Mouse (Mus musculus) gastrocnemius, adult 2 months (tissue): ENCODE measurements around the gene Zfp526. TPM values are rescaled to one million over a fixed set of nuclear protein-coding genes. Genes with fewer than 3 reads are reported as not detected.

Source experiments
- DNase-seq: peaks from one replicate; pipeline ENCODE4 v3.0.0; 2022
- H3K27ac ChIP-seq: fragments of 200-600 bp; 2 replicates; pipeline ENCODE4 v1.8.1; 2022; ENCODE audit warnings: mild to moderate bottlenecking
- H3K4me3 ChIP-seq: fragments of 200-600 bp; 2 replicates; pipeline ENCODE4 v1.8.1; 2022; ENCODE audit warnings: mild to moderate bottlenecking, moderate library complexity
- CTCF ChIP-seq: fragments of 200-600 bp; IDR thresholded peaks from 2 replicates; pipeline ENCODE4 v1.8.1; 2022; ENCODE audit warnings: antibody characterized with exemption, mild to moderate bottlenecking, moderate library complexity
- intact Hi-C: fragments of 180-260 bp; cut with DNase I; formaldehyde crosslinking; loops from one replicate; pipeline ENCODE4 v1.15.1; 2025
- total RNA-seq, 2 experiments: library from RNA; stranded (reverse); gene quantifications; 2 replicates each; pipeline ENCODE4 v1.2.3; 2021

Gene Zfp526
- total RNA-seq, 2 experiments from 2014 or later: 5.5 to 6.1 TPM

- H3K4me3 ChIP-seq: peak within 1 kb of the TSS; percentile 97
- peak within 1 kb of the TSS; percentile 99 for H3K27ac ChIP-seq
- peak; percentile 8; the same call in 1 of the 2 replicates for TF ChIP-seq CTCF
- intact Hi-C loops: loop anchor here (1.0 kb wide), 1 partner anchor 16 kb away; no protein-coding TSS in a partner anchor
- peak; percentile 99 for DNase-seq
These were observed 46.1 kb downstream of the Zfp526 start, which contains the start of gene Cic for GRCm38 (mm10) chr7:25267301-25267750. Gene Cic, plus strand, starts transcription at chr7:25267704.

GRCm38 (mm10) chr7:25267751-25268463, 46.7 kb downstream of the Zfp526 start:
- peak overlapping the region; percentile 99 for H3K27ac ChIP-seq
- TF ChIP-seq CTCF: no peak
- peak overlapping the region; percentile 97 for H3K4me3 ChIP-seq
- peak; percentile 99 for DNase-seq
- intact Hi-C loops: loop anchor here (1.0 kb wide), 1 partner anchor 17 kb away; no protein-coding TSS in a partner anchor

- DNase-seq: no peak
- TF ChIP-seq CTCF: no peak
- peak overlapping the region; percentile 99 for H3K27ac ChIP-seq
- intact Hi-C loops: no loop called here
- H3K4me3 ChIP-seq: peak overlapping the region; percentile 97
These were observed 47.4 kb downstream of the Zfp526 start for GRCm38 (mm10) chr7:25268588-25268987.

- peak; percentile 19 for DNase-seq
- Histone ChIP-seq H3K27ac (peak overlapping the region; percentile 99), H3K4me3 (peak overlapping the region; percentile 97)
- intact Hi-C loops: no loop called here
- TF ChIP-seq CTCF: no peak
These were observed 47.8 kb downstream of the Zfp526 start for GRCm38 (mm10) chr7:25269029-25269428.

GRCm38 (mm10) chr7:25269545-25270271, 48.5 kb downstream of the Zfp526 start:
- intact Hi-C loops: no loop called here
- peak; percentile 24 for DNase-seq

GRCm38 (mm10) chr7:25270652-25271633, 49.7 kb downstream of the Zfp526 start:
- no peak overlapping the region for H3K4me3 ChIP-seq
- intact Hi-C loops: no loop called here
- DNase-seq: peak; percentile 33
- H3K27ac ChIP-seq: no peak overlapping the region
- TF ChIP-seq CTCF: no peak

More at GRCm38 (mm10) chr7:25269545-25270271, 48.5 kb downstream of the Zfp526 start:
- H3K27ac ChIP-seq: peak overlapping the region; percentile 99
- H3K4me3 ChIP-seq: peak overlapping the region; percentile 97
- TF ChIP-seq CTCF: no peak

GRCm38 (mm10) chr7:25271651-25272444, 50.6 kb downstream of the Zfp526 start:
- no peak for TF ChIP-seq CTCF
- H3K27ac ChIP-seq: no peak overlapping the region
- intact Hi-C loops: no loop called here
- DNase-seq: peak; percentile 17
- H3K4me3 ChIP-seq: no peak overlapping the region

- Histone ChIP-seq H3K27ac (no peak overlapping the region), H3K4me3 (no peak overlapping the region)
- intact Hi-C loops: no loop called here
- no peak for TF ChIP-seq CTCF
- peak; percentile 22 for DNase-seq
These were observed 51.4 kb downstream of the Zfp526 start for GRCm38 (mm10) chr7:25272445-25273258.

- no peak for TF ChIP-seq CTCF
These were observed 52.3 kb downstream of the Zfp526 start for GRCm38 (mm10) chr7:25273259-25274241.

More at GRCm38 (mm10) chr7:25273259-25274241, 52.3 kb downstream of the Zfp526 start:
- intact Hi-C loops: no loop called here
- peak; percentile 27 for DNase-seq
- no peak overlapping the region for H3K27ac ChIP-seq
- H3K4me3 ChIP-seq: no peak overlapping the region
